Mouse (Mus musculus): ENCODE results near the gene Psd4.

The Psd4 gene

GRCm38 (mm10) chr2:24454429-24455011 lies 87.1 kb downstream of the Psd4 start:
- TF ChIP-seq POU5F1 (IDR thresholded peaks at IDR 0.05; ENCODE audit: borderline replicate concordance, low read length) = no peak
- TF ChIP-seq NANOG (IDR thresholded peaks at IDR 0.05; ENCODE audit: borderline replicate concordance, low read length) = no peak
- no peaks in the 10 kb centered on the region for H3K36me3 ChIP-seq (ENCODE audit: insufficient read depth, low read length)
- H3K9me3 ChIP-seq (ENCODE audit: low read length) = no peaks in the 10 kb centered on the region
- peaks cover 14% of the 10 kb centered on the region for H3K27me3 ChIP-seq (ENCODE audit: insufficient read depth, low read length)
- peaks cover 3% of the 10 kb centered on the region; the same call in 1 of the 2 replicates for H3K4me1 ChIP-seq (replicated peaks; ENCODE audit: low read depth, low read length)
- no peak overlapping the region for H3K4me3 ChIP-seq (replicated peaks; ENCODE audit: low read length)

GRCm38 (mm10) chr2:24455057-24455855 lies 87.9 kb downstream of the Psd4 start:
- Histone ChIP-seq H3K36me3 (ENCODE audit: insufficient read depth, low read length) (no peaks in the 10 kb centered on the region), H3K4me3 (replicated peaks; ENCODE audit: low read length) (no peak overlapping the region), H3K9me3 (ENCODE audit: low read length) (no peaks in the 10 kb centered on the region), H3K4me1 (replicated peaks; ENCODE audit: low read depth, low read length) (peaks cover 4% of the 10 kb centered on the region), H3K27me3 (ENCODE audit: insufficient read depth, low read length) (peaks cover 16% of the 10 kb centered on the region)
- TF ChIP-seq NANOG (IDR thresholded peaks at IDR 0.05; ENCODE audit: borderline replicate concordance, low read length) (no peak), CTCF (conservative IDR thresholded peaks at IDR 0.05; ENCODE audit: low read length) (no peak), POU5F1 (IDR thresholded peaks at IDR 0.05; ENCODE audit: borderline replicate concordance, low read length) (no peak)

- Histone ChIP-seq H3K4me1 (replicated peaks; ENCODE audit: low read depth, low read length) (peaks cover 14% of the 10 kb centered on the region), H3K36me3 (ENCODE audit: insufficient read depth, low read length) (no peaks in the 10 kb centered on the region), H3K4me3 (replicated peaks; ENCODE audit: low read length) (no peak overlapping the region), H3K9me3 (ENCODE audit: low read length) (no peaks in the 10 kb centered on the region), H3K27me3 (ENCODE audit: insufficient read depth, low read length) (peaks cover 16% of the 10 kb centered on the region)
- TF ChIP-seq CTCF (conservative IDR thresholded peaks at IDR 0.05; ENCODE audit: low read length) = no peak
- TF ChIP-seq POU5F1 (IDR thresholded peaks at IDR 0.05; ENCODE audit: borderline replicate concordance, low read length) = no peak
Measured at GRCm38 (mm10) chr2:24456841-24457240, 89.5 kb downstream of the Psd4 start.

- Histone ChIP-seq H3K9me3 (ENCODE audit: low read length) (no peaks in the 10 kb centered on the region), H3K4me3 (replicated peaks; ENCODE audit: low read length) (no peak overlapping the region), H3K27me3 (ENCODE audit: insufficient read depth, low read length) (peaks cover 25% of the 10 kb centered on the region), H3K4me1 (replicated peaks; ENCODE audit: low read depth, low read length) (peaks cover 14% of the 10 kb centered on the region), H3K36me3 (ENCODE audit: insufficient read depth, low read length) (no peaks in the 10 kb centered on the region)
- TF ChIP-seq NANOG (IDR thresholded peaks at IDR 0.05; ENCODE audit: borderline replicate concordance, low read length) = no peak
- TF ChIP-seq POU5F1 (IDR thresholded peaks at IDR 0.05; ENCODE audit: borderline replicate concordance, low read length) = no peak
- no peak for TF ChIP-seq CTCF (conservative IDR thresholded peaks at IDR 0.05; ENCODE audit: low read length)
Measured at GRCm38 (mm10) chr2:24460112-24460807, 92.9 kb downstream of the Psd4 start.

GRCm38 (mm10) chr2:24460808-24461127 lies 93.4 kb downstream of the Psd4 start:
- H3K36me3 ChIP-seq (ENCODE audit: insufficient read depth, low read length) = no peaks in the 10 kb centered on the region
- TF ChIP-seq CTCF (conservative IDR thresholded peaks at IDR 0.05; ENCODE audit: low read length) = no peak
- no peak for TF ChIP-seq POU5F1 (IDR thresholded peaks at IDR 0.05; ENCODE audit: borderline replicate concordance, low read length)
- no peak for TF ChIP-seq NANOG (IDR thresholded peaks at IDR 0.05; ENCODE audit: borderline replicate concordance, low read length)
- H3K27me3 ChIP-seq (ENCODE audit: insufficient read depth, low read length) = peaks cover 27% of the 10 kb centered on the region
- no peaks in the 10 kb centered on the region for H3K9me3 ChIP-seq (ENCODE audit: low read length)
- H3K4me1 ChIP-seq (replicated peaks; ENCODE audit: low read depth, low read length) = peaks cover 11% of the 10 kb centered on the region
- H3K4me3 ChIP-seq (replicated peaks; ENCODE audit: low read length) = no peak overlapping the region

Measured in E14TG2a.4 (cell line).